Mouse (Mus musculus) forebrain, embryonic 11.5 days (tissue): ENCODE data around the gene Arrdc5. TPM values are rescaled to one million over a fixed set of nuclear protein-coding genes. Genes with fewer than 3 reads are reported as not detected.

Experiments used
- ATAC-seq: fragments of 200-750 bp; cut with Nextera tagmentation; replicated peaks from 2 replicates; pipeline ENCODE4 v1.8.0; 2017; ENCODE audit warnings: moderate TSS enrichment; ENCODE audit not compliant: low FRiP score
- DNase-seq: peaks from one replicate; pipeline ENCODE4 v3.0.0-alpha.2; 2017; ENCODE audit warnings: low spot score
- H3K27ac ChIP-seq: fragments of 300-500 bp; sonication (generic); 2 replicates; pipeline ENCODE4 v1.5.1; 2014; ENCODE audit warnings: low read depth, low read length
- H3K27me3 ChIP-seq: fragments of 300-500 bp; sonication (generic); 2 replicates; pipeline ENCODE4 v1.6.1; 2014; ENCODE audit warnings: mild to moderate bottlenecking, low read length, mixed read lengths; ENCODE audit not compliant: control insufficient read depth, insufficient read depth
- H3K36me3 ChIP-seq: fragments of 300-500 bp; sonication (generic); 2 replicates; pipeline ENCODE4 v1.6.1; 2014; ENCODE audit warnings: mild to moderate bottlenecking, low read length, moderate library complexity, mixed read lengths; ENCODE audit not compliant: control insufficient read depth, insufficient read depth
- H3K4me1 ChIP-seq: fragments of 300-500 bp; sonication (generic); replicated peaks from 2 replicates; pipeline ENCODE4 v1.6.1; 2014; ENCODE audit warnings: low read length, mixed read lengths; ENCODE audit not compliant: control insufficient read depth, insufficient read depth
- H3K4me2 ChIP-seq: fragments of 300-500 bp; sonication (generic); 2 replicates; pipeline ENCODE4 v1.6.1; 2014; ENCODE audit warnings: low read depth, mild to moderate bottlenecking, low read length, moderate library complexity, mixed read lengths; ENCODE audit not compliant: severe bottlenecking
- H3K4me3 ChIP-seq: fragments of 300-500 bp; sonication (generic); 2 replicates; pipeline ENCODE4 v1.5.1; 2014; ENCODE audit warnings: low read depth, low read length
- H3K9ac ChIP-seq: fragments of 300-500 bp; sonication (generic); 2 replicates; pipeline ENCODE4 v1.6.1; 2014; ENCODE audit warnings: low read length
- H3K9me3 ChIP-seq: fragments of 300-500 bp; sonication (generic); 2 replicates; pipeline ENCODE4 v1.6.1; 2016; ENCODE audit warnings: low read length, mixed read lengths; ENCODE audit not compliant: control insufficient read depth
- WGBS: fragments of 180-500 bp; shearing (Covaris S2); extraction: QIAGEN DNeasy Blood & Tissue Kit; methylation state at CpG from one replicate; pipeline ENCODE4 v1.1.7; 2014; 5-methylcytosine and 5-hydroxymethylcytosine counted together
- polyA plus RNA-seq: library from polyadenylated mRNA; unstranded; fragments of >200 nt; fragmentation: Nextera tagmentation; extraction: Ambion mirVana; gene quantifications from 2 replicates; pipeline ENCODE4 v1.2.1, GENCODE M21; 2014

Gene Arrdc5
- not detected in 2 replicates for polyA plus RNA-seq

DNA sequence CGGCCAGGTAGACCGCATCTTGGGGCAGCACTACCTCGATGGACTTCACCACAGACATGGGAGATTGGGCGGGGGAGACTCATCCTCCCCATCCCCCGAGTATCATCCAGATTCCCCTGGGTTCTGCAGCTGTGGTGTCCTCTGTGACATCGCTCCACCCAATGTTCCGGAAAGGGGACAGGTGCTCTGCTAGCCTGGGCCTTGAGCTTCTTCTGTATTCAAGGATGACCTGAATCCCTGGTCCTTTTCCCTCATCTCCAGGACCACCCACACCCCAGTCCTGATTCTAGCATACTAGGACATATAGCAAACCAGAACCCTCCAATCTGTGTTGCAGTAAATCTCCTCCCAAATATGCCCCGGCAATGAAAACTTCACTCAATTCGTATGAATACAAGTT is at the start of gene Arrdc5:
Gene Arrdc5 (minus strand): TSS at position 101 of the 400 bp plus-strand sequence.
- H3K27me3 ChIP-seq: no peaks in the 10 kb centered on the region

DNA sequence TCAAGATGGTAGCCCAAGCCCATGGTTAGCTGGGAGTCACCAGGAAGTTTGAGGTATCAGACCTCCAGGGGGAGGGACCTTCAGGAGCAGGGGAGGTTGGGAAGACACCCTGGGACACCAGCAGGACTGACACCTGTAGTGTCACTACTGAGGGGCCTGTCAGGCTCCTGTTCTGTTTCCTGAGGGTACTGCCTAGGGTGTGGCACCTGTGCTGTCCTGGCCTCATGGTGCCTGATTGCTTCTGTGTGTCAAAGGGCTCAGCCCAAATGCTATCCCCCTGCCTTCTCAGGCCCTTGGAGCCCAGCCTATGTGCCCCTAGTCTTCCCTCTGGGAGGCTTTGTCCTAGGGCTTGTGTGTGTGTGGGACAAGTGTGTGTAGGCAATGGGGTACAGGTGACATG is 48.5 kb upstream of the Arrdc5 start:
- ATAC-seq (no peak), DNase-seq (no peak)
- Histone ChIP-seq H3K4me1 (no peaks in the 10 kb centered on the region), H3K36me3 (no peaks in the 10 kb centered on the region; the same call in 1 of the 2 replicates), H3K27ac (no peak overlapping the region), H3K4me2 (no peak overlapping the region), H3K4me3 (no peak overlapping the region), H3K9ac (no peak overlapping the region), H3K9me3 (no peaks in the 10 kb centered on the region), H3K27me3 (no peaks in the 10 kb centered on the region)

More for the DNA sequence above, at the start of gene Arrdc5:
- H3K9me3 ChIP-seq: no peaks in the 10 kb centered on the region
- no peak within 1 kb of the TSS for H3K9ac ChIP-seq
- no peak for ATAC-seq
- H3K36me3 ChIP-seq: no peaks in the 10 kb centered on the region
- no peak within 1 kb of the TSS for H3K4me3 ChIP-seq
- DNase-seq: no peak
- peaks cover 11% of the 10 kb centered on the region for H3K4me1 ChIP-seq
- no peak within 1 kb of the TSS for H3K4me2 ChIP-seq
- WGBS: 95% methylated on average over 9 of the region's 9 CpGs
- H3K27ac ChIP-seq: no peak within 1 kb of the TSS

DNA sequence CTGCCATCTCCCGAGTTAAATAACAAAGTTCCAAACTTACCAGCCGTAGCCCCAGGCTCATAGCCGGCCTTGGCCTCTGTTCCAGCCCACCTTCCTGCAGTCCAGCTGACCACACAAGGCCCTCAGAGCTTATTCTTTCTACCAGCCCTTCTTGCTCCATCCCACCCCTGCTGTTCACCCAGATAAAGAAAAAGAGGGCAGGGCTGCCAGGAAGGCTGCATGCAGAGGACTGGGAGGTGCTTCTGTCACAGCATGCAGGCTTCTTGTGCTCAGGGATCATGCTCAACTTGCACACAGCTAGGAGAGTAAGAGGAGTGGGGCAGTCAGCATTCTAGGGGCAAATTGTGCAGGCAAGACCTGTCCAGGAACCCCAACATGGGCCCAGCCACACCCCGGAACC is 48.0 kb upstream of the Arrdc5 start:
- no peak overlapping the region for H3K4me2 ChIP-seq
- H3K9me3 ChIP-seq: no peaks in the 10 kb centered on the region
- no peak overlapping the region for H3K9ac ChIP-seq
- H3K27ac ChIP-seq: no peak overlapping the region
- no peak for DNase-seq
- no peak for ATAC-seq
- H3K27me3 ChIP-seq: no peaks in the 10 kb centered on the region
- H3K4me1 ChIP-seq: no peaks in the 10 kb centered on the region
- no peak overlapping the region for H3K4me3 ChIP-seq
- H3K36me3 ChIP-seq: no peaks in the 10 kb centered on the region; the same call in 1 of the 2 replicates
- 73% methylated on average over 4 of the region's 4 CpGs for WGBS

DNA sequence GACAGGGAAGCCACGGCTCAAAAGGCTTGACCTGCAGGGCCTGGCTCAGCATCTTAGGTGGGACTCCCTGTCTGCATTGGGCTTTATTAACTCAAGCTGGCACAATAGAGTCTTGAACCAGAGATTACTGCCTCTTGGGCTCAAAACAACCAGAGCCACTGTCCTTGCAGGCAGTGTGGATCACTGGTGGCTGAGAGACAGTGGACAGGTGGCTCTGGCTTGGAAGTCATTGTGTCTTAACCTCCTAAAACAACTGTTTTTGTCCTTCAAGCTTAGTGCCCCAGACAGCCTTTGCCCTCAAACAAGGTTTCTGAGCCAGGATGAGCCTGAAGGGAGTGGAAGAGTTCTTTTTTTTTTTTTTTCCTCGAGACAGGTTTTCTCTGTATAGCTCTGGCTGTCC is 45.3 kb upstream of the Arrdc5 start:
- Histone ChIP-seq H3K9me3 (no peaks in the 10 kb centered on the region), H3K27ac (no peak overlapping the region), H3K4me3 (no peak overlapping the region), H3K4me1 (no peaks in the 10 kb centered on the region), H3K4me2 (no peak overlapping the region), H3K27me3 (no peaks in the 10 kb centered on the region), H3K9ac (no peak overlapping the region), H3K36me3 (no peaks in the 10 kb centered on the region)
- 77% methylated on average over 2 of the region's 2 CpGs for WGBS
- ATAC-seq (no peak), DNase-seq (no peak)

DNA sequence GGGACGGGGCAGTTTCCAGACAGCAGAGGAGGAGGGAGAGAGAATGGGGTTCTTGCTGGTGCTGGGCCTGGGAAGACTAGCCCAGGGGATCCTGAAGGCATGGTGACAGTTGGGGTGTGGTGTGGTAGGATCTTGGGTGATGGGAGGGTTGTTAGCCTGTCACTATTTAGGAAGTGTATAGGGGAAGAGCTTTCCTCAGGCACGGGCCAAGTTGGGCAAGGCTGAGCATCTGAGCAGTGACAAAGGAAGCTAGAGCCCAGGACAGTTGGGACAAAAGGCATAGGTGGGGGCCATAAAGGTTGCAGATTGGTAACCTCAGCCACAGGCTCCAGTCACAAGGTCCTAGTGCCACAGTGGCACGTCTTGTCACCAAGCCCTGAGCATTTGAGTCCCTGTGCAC is 43.4 kb upstream of the Arrdc5 start:
- ATAC-seq (no peak), DNase-seq (no peak)
- Histone ChIP-seq H3K4me3 (no peak overlapping the region), H3K9me3 (no peaks in the 10 kb centered on the region), H3K4me1 (no peaks in the 10 kb centered on the region), H3K4me2 (no peak overlapping the region), H3K27ac (no peak overlapping the region), H3K9ac (no peak overlapping the region), H3K27me3 (no peaks in the 10 kb centered on the region), H3K36me3 (no peaks in the 10 kb centered on the region)
- WGBS: 80% methylated on average over 3 of the region's 3 CpGs

DNA sequence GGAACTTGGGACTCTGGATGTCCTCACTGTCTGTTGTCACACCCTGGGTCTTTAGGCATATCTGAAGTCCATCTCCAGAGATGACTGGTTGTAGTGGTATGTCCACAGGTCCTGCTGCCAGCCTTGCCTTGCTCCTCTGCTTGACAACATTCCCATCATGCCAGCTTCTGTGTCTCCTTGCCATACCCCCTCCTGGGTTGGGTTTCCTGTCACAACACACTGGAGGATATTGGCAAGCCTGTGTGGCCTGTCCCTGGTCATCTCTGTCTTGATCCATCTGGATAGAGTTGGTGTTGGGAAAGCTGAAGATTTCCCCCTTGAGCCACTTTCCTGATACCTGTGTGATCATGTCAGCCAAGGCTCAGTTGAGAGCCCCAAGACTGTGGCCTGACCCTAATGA is 40.6 kb upstream of the Arrdc5 start:
- no peak overlapping the region for H3K4me2 ChIP-seq
- H3K4me1 ChIP-seq: no peaks in the 10 kb centered on the region
- no peaks in the 10 kb centered on the region for H3K9me3 ChIP-seq
- H3K4me3 ChIP-seq: no peak overlapping the region
- no peak overlapping the region for H3K27ac ChIP-seq
- H3K9ac ChIP-seq: no peak overlapping the region
- H3K36me3 ChIP-seq: no peaks in the 10 kb centered on the region
- ATAC-seq (no peak), DNase-seq (no peak)
- H3K27me3 ChIP-seq: no peaks in the 10 kb centered on the region

DNA sequence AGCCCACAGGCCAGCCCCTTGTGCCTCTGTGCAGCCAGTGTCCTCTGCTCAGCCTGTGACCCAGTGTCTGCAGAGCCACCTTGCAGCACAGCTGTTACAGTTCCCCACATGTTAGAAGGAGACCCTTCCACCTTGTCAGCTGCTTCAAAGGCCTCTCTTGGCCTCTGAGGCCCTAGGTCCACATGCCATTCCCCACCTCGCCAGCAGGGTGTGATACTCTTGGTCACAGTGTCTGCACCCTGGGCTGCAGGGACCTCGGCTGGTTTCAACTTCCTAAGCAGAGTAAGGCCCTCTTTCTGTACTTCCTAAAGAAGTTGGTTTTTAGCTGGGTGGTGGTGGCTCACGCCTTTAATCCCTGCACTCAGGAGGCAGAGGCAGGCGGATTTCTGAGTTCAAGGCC is 38.8 kb upstream of the Arrdc5 start:
- Histone ChIP-seq H3K4me1 (no peaks in the 10 kb centered on the region), H3K36me3 (no peaks in the 10 kb centered on the region), H3K4me2 (no peak overlapping the region), H3K27me3 (no peaks in the 10 kb centered on the region), H3K27ac (no peak overlapping the region), H3K9ac (no peak overlapping the region), H3K9me3 (no peaks in the 10 kb centered on the region), H3K4me3 (no peak overlapping the region)
- DNase-seq (no peak), ATAC-seq (0 out of 2 replicates have a peak, but pooled peaks have one; percentile 31)
- 57% methylated on average over 4 of the region's 4 CpGs for WGBS

DNA sequence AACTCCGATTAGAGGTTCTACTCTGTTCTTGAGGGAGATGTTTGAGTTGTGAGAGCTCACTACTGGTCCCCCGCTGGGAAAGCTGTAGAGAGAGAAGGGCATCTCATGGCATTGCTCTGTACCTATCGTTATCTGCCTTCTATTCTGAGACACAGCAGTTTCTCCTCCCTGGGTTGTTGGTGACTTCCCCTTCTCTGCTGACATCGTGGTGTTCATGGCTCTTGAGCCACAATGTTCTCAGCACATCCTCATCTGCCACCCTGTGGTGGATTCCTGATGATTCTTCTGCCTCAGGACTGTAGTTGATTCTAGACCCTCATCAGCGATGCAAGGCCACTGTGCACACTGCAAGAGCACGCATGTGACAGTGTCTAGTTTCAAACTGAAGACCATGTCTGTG is 37.7 kb upstream of the Arrdc5 start:
- ATAC-seq (no peak), DNase-seq (no peak)
- Histone ChIP-seq H3K4me3 (no peak overlapping the region), H3K36me3 (no peaks in the 10 kb centered on the region), H3K27ac (no peak overlapping the region), H3K9ac (no peak overlapping the region), H3K4me2 (no peak overlapping the region), H3K9me3 (no peaks in the 10 kb centered on the region), H3K27me3 (no peaks in the 10 kb centered on the region), H3K4me1 (0 out of 2 replicates have a peak, but pooled peaks cover 2% of the 10 kb centered on the region)
- 91% methylated on average over 6 of the region's 6 CpGs for WGBS

DNA sequence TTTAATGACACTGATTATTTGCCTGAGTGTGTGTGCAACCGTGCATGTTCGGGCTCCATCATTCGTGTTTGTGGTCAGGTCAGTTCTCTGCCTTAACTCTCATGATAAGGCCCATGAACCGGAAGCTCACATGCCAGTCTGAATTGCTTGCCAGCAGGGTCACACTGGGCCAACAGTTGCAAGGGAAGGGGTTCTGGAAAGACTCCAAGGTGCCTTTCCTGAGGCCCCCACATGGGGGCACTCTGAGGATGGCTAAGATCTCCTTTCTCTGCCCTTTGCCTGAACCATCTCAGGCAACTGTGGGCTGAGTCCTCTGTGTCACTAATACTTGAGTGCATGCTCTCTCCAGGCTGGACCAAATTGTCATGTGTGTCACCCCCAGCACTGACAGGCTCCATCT is 37.1 kb upstream of the Arrdc5 start:
- ATAC-seq: no peak
- H3K27me3 ChIP-seq: no peaks in the 10 kb centered on the region
- no peak overlapping the region for H3K9ac ChIP-seq
- 0 out of 2 replicates have a peak, but pooled peaks cover 2% of the 10 kb centered on the region for H3K4me1 ChIP-seq
- H3K36me3 ChIP-seq: no peaks in the 10 kb centered on the region
- no peaks in the 10 kb centered on the region for H3K9me3 ChIP-seq
- H3K4me2 ChIP-seq: no peak overlapping the region
- peak; percentile 71 for DNase-seq
- no peak overlapping the region for H3K4me3 ChIP-seq
- no peak overlapping the region for H3K27ac ChIP-seq
- 72% methylated on average over 4 of the region's 4 CpGs for WGBS
